Mouse (Mus musculus): Measurements from ENCODE around the gene Spag16.
"Not testable (repeated sequence)": the region's sequence is repeated elsewhere in the genome, so short reads cannot be mapped to it uniquely, and the experiment has no call there.

Gene Spag16

DNA sequence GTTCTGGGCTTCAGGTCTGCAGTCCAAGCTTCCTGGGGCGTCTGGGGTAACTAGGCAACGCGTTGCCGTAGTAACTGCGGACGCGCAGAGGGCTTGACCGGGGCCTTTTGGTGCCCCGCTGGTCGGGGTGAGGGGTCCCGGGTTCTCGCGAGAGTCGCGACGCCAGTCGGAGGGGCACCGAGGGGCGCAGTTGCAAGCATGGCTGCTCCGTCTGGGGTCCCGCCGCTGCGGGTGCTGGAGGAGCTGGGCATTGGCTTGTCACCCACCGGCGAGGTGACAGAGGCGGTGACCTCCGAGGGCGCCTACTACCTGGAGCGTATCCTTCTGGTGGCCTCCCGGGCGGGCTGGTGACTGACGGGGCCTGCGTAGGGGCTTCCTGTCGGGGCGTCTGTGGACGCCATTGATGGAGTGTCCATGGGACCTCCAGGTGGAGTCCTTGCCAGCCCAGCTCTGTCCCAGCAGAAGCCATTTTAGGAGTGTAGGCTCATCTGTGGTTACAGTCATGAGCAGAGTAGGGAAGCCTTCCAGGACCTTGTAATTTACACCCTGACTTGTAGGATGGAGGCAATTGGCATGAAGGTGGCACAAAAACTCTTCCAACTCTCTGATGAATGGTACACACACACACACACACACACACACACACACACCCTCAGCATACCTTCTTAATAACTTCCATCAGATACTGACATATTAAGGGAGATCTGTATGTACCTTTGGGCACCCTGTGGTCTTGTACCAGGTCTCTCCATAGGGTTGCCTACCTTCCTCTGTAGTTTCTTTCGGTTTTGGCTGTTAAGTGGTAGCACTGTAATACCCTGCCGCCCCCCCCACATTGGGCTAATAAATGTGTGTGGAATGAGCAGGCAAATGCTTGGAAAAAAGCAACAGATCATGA, at the start of gene Spag16:
TSS of gene Spag16 (plus strand) at position 165 of the 898 bp plus-strand sequence.
- no peak for DNase-seq (ENCODE audit: low spot score)

- peak; percentile 16 for DNase-seq (ENCODE audit: low spot score)
Observed at GRCm38 (mm10) chr1:69785129-69785528, 41.6 kb upstream of the Spag16 start.

DNA sequence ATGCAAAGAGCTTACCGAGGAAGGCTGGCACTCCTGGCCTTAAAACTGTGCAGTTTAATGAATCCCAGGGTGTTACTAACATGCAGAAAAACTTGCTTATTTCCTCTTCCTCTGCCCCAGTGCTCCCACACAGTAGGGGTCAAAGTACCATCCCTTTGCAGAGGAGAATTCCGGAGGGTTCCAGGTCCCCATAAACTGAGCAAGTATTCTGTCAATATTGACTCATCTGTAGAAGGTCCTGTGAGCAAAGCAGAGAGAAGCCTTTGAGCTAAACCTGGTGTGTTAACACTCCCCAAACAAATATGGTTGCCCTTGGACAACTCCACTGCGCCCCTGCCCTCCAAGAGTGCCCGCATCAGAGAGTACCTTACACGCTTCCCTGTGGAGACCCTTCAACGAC, 40.1 kb upstream of the Spag16 start:
- DNase-seq (ENCODE audit: low spot score): no peak

DNA sequence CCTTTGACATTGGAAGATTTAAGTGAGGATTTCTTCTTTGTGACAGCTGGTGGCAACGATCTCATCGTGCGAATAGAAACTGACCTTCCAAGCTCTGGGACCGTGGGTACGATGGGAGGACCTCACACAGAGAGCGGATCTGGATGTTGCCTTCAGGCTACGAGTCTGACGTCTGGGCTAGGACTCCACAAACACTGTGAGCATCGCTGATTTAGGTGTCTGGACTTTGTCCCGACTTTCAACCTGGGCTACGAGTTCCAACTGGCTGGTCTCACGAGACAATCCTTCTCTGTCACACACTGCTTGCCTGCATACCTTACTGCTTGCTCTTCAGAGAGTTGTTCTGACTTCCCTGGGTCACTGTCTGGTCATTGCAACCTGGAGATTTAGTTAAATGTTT, 39.4 kb upstream of the Spag16 start:
- no peak for DNase-seq (ENCODE audit: low spot score)

- peak; percentile 42 for DNase-seq (ENCODE audit: low spot score)
Observed at GRCm38 (mm10) chr1:69790337-69791250, 36.2 kb upstream of the Spag16 start.

GRCm38 (mm10) chr1:69798948-69799565, 27.7 kb upstream of the Spag16 start:
- no peak for DNase-seq (ENCODE audit: low spot score)

- DNase-seq (ENCODE audit: low spot score): no peak
Observed at GRCm38 (mm10) chr1:69810161-69810560, 16.6 kb upstream of the Spag16 start.

GRCm38 (mm10) chr1:69825635-69826034, 1.1 kb upstream of the Spag16 start:
- DNase-seq (ENCODE audit: low spot score): not testable (repeated sequence)

DNA sequence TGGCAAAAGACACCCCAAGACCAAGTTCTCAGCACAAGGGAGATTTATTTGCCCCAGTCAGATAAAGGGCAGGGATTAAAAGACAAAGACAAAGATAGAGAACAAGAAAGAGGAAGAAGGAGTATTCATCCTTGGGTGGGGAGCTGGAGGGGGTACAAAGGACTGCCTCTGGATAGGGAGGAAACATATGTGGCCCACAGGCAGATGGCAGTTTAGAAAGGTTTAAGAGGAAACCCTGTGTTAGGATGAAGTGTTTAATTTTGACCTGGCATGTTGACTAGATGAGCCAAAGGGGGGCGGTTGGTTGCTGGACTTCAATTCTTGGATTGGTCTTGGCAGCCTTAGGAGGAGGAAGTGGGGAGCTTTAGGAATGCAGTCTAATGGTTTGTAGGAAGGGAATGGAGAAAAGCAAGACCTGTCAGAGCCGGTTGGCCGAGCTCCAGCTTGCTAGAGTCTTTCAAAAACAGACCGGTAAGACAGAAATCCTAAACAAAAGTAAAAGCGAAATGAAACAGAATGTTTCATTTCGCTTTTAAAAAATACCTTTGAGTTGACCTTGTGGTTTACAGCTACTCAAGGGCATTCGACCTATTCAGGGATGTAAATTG, 2.2 kb downstream of the Spag16 start:
- DNase-seq (ENCODE audit: low spot score): no peak

GRCm38 (mm10) chr1:69830586-69830985, 3.8 kb downstream of the Spag16 start:
- no peak for DNase-seq (ENCODE audit: low spot score)

GRCm38 (mm10) chr1:69831002-69831401, 4.2 kb downstream of the Spag16 start:
- DNase-seq (ENCODE audit: low spot score): no peak

- not testable (repeated sequence) for DNase-seq (ENCODE audit: low spot score)
Observed at GRCm38 (mm10) chr1:69833476-69833875, 6.7 kb downstream of the Spag16 start.

DNA sequence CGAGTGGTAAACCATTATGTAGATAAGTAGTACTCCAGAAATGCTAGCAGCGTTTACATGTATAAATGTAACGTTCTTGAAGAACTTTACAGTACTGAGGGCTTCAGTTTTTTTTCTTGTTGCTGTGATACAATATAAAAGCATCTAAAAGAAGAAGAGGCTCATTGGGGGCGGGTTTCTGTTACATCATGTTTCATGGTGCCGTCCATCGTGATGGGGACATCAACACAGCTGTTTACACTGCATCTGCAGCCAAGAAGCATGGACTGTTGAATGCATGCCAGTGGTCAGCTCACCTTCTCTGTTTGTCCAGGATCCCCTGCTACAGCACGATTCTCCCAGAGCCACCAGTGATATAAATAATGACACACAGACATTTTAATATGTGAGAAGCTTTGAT, 26.7 kb downstream of the Spag16 start:
- no peak for DNase-seq (ENCODE audit: low spot score)

- no peak for DNase-seq (ENCODE audit: low spot score)
Observed at GRCm38 (mm10) chr1:69867776-69868175, 41.0 kb downstream of the Spag16 start.

GRCm38 (mm10) chr1:69956606-69957005, 129.8 kb downstream of the Spag16 start:
- DNase-seq (ENCODE audit: low spot score): no peak

- DNase-seq (ENCODE audit: low spot score): no peak
Observed at GRCm38 (mm10) chr1:69996874-69997273, 170.1 kb downstream of the Spag16 start.

GRCm38 (mm10) chr1:70012991-70013390, 186.2 kb downstream of the Spag16 start:
- peak; percentile 37 for DNase-seq (ENCODE audit: low spot score)

DNA sequence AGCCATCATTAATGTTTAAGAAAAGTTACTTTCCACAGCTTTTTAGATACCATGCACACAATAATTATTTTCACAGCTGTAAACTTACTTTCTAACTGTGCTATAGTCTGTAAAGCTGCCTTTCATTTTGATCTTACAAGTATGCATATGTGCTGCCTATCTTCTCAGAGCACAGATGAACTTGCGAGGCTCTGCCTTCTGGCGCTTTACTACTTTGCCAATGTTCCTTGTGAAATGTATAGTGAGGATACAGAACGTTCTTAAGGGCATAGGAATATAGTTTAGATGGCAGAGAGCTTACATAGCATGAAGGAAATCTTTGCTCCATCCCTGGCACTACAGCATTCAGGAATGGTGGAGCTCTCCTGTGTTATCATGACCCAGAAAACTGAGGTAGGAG, 210.6 kb downstream of the Spag16 start:
- no peak for DNase-seq (ENCODE audit: low spot score)

DNA sequence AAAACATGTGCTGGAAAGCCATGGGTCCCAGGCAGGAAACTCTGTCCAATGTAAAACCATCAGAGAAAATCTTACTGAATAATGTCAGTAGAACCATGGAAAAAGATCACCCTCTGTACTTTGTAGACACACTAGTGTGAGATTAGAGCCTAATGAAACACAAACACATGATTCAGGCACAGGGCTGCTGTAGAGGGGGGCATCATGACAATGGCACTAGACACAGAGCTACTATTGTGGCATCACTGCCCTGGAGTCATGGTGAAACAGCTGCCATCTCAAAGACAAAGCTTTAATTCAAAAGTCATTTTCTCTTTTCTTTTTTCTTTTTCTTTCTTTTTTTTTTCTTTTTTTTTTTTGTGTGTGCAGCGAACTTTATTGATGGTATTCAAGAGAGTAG, 240.6 kb downstream of the Spag16 start:
- peak; percentile 5 for DNase-seq (ENCODE audit: low spot score)

DNA sequence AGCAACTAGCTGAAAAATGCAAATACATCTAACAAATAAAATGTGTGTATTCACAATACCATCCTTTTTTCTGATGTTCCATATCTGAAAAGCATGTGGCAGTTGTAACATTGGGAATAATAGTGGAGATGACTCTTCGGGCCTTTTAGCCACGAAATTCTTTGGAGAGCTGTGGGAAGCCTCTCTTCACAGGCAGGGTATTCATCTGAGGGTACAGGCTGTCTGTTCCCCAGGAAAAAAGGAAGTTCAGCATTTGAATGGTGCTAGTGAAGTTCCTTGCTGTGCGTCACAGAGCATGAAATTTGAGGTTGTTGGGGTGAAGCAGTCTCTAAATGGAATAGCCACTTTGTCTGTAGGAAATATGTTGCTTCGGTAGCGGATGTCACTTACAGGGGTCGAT, 246.7 kb downstream of the Spag16 start:
- no peak for DNase-seq (ENCODE audit: low spot score)

DNA sequence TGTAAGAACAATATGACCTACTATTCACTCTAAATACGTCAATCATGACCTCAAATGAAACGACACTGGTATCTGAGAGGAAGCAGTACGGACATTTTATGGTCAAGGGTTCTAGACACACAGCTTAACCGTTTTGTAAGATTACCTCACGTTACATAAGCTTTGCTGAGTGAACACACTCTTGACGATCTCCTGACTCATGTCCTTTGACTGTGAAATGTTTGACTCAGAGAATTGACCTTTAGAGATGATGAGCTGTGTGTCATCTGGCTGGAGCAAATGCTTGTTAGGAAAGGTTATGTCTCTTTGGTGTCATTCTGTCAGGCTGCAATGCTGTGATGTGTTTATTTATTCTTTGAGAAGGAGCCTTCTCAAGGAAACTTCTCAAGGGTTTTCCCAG, 252.0 kb downstream of the Spag16 start:
- no peak for DNase-seq (ENCODE audit: low spot score)
